Mouse (Mus musculus) cerebellum, postnatal 36 days (tissue): ENCODE results near the gene Elmo1.

Experiments used
- DNase-seq, 2 experiments: peaks; one replicate each; pipeline ENCODE4 v3.0.0; 2021 to 2022; ENCODE audit warnings: mixed read lengths in 2 of 2

Elmo1 gene

GRCm38 (mm10) chr13:20090133-20090710 lies at the start of gene Elmo1:
TSS of gene Elmo1 (plus strand) at chr13:20090596.
- DNase-seq, result peak; percentile 53 to 55

- DNase-seq, result no peak
Measured at GRCm38 (mm10) chr13:20041169-20041830, 49.1 kb upstream of the Elmo1 start.

- no peak for DNase-seq
Measured at GRCm38 (mm10) chr13:20042856-20043255, 47.5 kb upstream of the Elmo1 start.

GRCm38 (mm10) chr13:20045350-20045749 lies 45.0 kb upstream of the Elmo1 start:
- DNase-seq, result no peak

GRCm38 (mm10) chr13:20045836-20046235 lies 44.6 kb upstream of the Elmo1 start:
- no peak for DNase-seq

GRCm38 (mm10) chr13:20046406-20046805 lies 44.0 kb upstream of the Elmo1 start:
- DNase-seq, result no peak

- DNase-seq, result no peak
Measured at GRCm38 (mm10) chr13:20047926-20048836, 42.2 kb upstream of the Elmo1 start.

GRCm38 (mm10) chr13:20048837-20049160 lies 41.6 kb upstream of the Elmo1 start:
- DNase-seq, result no peak

- DNase-seq, result no peak
Measured at GRCm38 (mm10) chr13:20049654-20050053, 40.7 kb upstream of the Elmo1 start.

- DNase-seq, result no peak
Measured at GRCm38 (mm10) chr13:20050149-20050548, 40.2 kb upstream of the Elmo1 start.

GRCm38 (mm10) chr13:20057926-20058325 lies 32.5 kb upstream of the Elmo1 start:
- no peak for DNase-seq

- peak; percentile 33 to 40 for DNase-seq
Measured at GRCm38 (mm10) chr13:20061031-20061430, 29.4 kb upstream of the Elmo1 start.

- no peak for DNase-seq
Measured at GRCm38 (mm10) chr13:20063331-20063730, 27.1 kb upstream of the Elmo1 start.

- no peak for DNase-seq
Measured at GRCm38 (mm10) chr13:20072043-20072442, 18.4 kb upstream of the Elmo1 start.

GRCm38 (mm10) chr13:20072994-20073393 lies 17.4 kb upstream of the Elmo1 start:
- DNase-seq, result no peak

GRCm38 (mm10) chr13:20076521-20076920 lies 13.9 kb upstream of the Elmo1 start:
- no peak for DNase-seq

- no peak for DNase-seq
Measured at GRCm38 (mm10) chr13:20077237-20077636, 13.2 kb upstream of the Elmo1 start.

GRCm38 (mm10) chr13:20090711-20091603 lies 561 bp downstream of the Elmo1 start:
- peak; percentile 28 to 32 for DNase-seq

- DNase-seq, result no peak
Measured at GRCm38 (mm10) chr13:20091604-20091926, 1.2 kb downstream of the Elmo1 start.

GRCm38 (mm10) chr13:20092301-20092700 lies 1.9 kb downstream of the Elmo1 start:
- DNase-seq, result no peak

GRCm38 (mm10) chr13:20093307-20094045 lies 3.1 kb downstream of the Elmo1 start:
- DNase-seq, result no peak
